Mouse (Mus musculus): Measurements from ENCODE around the gene Fgfr1op2. TPM values are rescaled to one million over a fixed set of nuclear protein-coding genes. Genes with fewer than 3 reads are reported as not detected.

The Fgfr1op2 gene
- total RNA-seq, 2 experiments from 2014 or later = 43.6 to 48.5 TPM

DNA sequence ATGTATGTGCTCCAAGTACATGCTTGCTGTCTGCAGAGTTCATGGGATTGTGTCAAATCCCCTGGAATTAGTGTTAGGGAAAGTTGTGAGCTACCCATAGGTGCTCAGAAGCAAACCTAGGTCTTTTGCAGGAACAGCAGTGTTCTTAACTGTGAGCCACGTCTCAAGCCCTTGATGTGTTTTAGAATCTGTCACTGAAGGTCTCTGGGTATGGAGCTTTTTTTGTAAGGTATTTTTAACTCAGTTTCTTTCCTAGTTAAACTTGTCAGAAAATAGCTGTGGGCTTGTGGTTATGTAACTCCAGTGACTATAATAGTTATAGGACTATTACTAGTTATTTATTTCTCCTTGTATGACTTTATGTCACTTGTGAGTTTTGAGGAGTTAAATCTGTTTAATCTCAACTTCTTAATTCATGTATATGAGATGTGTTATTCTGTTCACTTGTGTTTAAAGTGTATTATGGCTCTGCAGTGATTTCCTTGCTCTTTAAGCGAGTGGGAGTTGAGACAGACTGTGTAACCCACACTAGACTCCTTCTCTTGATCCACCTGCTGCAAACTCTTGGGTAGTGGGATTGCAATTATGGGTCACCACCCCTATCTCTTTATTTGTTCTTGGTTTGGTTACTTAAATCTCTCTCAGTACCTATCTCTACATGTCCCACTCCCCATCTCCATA lies 6.5 kb downstream of the Fgfr1op2 start:
- intact Hi-C loops (cut with DNase I; ENCODE audit: low total_unique reads) = no loop called here
- DNase-seq = no peak

DNA sequence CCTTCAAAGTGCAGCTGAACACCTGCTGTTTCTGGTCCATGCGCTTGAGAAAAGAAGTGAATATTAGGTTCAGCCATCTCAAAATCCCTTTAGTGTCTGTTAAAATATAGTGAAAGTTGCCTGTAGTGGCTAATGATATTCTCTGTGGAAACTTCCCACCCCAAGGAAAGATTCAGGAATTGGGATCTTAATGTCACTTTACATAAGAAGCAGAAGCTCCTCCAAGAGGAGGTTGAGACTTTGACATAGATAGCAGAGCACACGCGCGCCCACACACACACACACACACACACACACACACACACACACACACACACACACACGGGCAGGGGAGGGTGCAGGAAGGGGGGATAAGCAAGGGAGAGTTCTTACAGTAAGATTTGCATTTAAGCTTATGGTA lies 8.1 kb downstream of the Fgfr1op2 start:
- intact Hi-C loops (cut with DNase I; ENCODE audit: low total_unique reads) = no loop called here
- DNase-seq = no peak

DNA sequence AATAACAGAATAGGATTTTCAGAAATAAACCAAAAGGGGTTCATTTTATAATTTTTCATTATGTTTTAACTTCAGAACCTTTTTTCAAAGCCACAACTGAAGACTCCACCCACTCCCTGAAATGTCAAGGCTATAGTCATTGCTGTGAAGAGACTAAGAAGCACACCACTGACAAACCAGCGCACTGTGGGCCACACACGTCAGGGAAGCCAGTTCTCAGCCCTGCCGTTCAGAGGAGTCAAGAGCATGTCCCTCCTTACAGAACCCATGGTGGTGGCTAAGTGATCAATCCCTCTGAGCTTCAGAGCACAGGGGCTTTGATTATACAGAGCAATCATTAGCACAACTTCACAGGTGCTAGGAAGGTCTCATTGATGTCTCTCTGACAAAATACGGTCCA lies 25.6 kb downstream of the Fgfr1op2 start:
- DNase-seq = no peak
- intact Hi-C loops (cut with DNase I; ENCODE audit: low total_unique reads) = no loop called here

DNA sequence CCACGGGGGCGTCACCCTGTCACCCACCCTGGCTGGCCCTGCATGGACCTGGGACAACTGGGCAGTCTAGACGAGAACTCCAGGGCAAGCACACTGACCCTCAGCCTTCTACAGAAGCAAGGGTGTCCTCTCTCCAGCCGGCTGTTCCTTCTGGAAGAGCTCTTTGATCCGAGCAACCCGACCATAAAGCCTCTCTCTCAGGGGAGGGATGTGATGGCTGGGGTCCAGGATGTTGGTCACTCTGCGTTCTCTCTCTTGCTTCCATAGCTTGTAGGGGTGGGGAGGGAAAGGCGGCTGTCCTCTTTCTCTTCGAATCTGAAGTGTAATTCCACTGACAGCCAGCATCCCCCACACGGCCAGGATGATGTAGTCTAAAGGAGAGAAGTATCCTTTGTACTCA lies 26.6 kb downstream of the Fgfr1op2 start:
- intact Hi-C loops (cut with DNase I; ENCODE audit: low total_unique reads) = no loop called here
- DNase-seq = no peak

DNA sequence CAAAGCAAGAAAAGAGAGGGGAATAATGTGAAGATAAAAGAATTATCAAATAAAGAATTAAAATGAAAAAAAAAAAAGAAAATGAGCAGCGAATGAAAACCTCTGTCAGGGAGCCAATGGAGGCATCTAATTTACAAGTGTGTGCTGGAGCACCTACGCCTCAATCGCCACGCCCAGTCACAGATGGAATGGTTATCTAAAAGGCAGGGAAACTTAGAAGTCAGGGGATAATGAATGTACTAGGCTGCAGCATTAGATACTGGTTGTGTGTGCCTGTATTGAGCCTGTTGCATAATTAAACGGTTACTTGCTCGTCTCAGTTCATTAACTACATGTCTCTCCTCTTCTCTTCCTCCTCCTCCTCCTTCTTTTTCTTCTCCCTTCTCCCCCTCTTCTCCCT lies 34.4 kb downstream of the Fgfr1op2 start:
- DNase-seq = no peak
- intact Hi-C loops (cut with DNase I; ENCODE audit: low total_unique reads) = no loop called here

DNA sequence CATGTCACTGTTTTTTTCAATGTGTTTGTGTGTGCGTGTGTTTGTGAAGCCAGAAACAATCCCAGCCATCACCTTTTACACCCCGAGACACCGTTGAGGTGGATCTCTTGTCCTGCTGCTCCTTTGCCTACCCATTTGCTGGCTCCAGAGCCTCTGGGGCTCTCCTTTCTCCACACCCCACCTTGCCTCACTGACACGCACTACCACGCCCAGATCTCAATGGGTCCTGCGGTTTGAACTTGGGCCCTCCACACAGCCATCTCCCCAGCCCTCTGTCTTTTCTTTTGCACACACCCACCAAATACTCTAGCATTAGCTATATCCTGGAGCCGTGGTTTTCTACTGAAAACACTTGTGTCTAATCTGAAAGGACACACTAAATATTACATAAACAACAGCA lies 34.9 kb downstream of the Fgfr1op2 start:
- intact Hi-C loops (cut with DNase I; ENCODE audit: low total_unique reads) = no loop called here
- DNase-seq = no peak

DNA sequence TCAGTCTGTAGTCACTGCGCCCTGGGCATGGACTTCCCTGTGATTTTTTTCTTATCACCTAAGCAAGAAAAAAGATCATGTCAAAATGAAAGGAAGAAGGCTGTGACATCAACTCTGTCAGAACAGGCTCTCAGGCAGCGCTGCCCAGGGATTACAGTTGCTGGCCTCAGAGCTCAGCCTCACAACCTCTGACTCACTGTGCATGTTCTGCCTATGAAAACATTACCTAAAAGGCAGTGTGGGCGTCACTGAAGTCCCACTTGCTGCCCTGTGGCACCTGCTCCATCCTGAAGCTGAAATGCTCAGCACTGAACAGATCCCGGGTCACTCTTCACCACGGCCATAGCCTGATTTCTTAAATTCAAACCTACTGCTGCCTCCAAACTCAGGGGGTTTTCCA lies 35.7 kb downstream of the Fgfr1op2 start:
- no peak for DNase-seq

DNA sequence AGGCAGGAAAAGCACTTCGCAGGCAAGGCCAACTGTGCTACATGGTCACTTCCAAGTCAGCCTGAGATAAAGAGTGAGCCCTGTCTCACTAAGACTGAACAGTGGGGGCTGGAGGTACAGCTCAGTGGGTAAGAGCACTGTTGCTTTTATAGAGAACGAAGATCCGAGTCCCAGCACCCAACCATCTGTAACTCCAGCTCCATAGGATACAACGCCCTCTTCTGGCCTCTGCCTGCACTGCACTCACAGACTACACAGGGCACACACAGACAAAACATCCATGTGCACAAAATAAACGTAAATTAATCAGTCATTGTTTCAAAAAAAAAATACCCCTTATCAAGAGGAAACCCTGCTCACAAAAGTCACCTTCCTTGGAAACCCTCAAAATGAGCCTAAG lies 36.9 kb downstream of the Fgfr1op2 start:
- intact Hi-C loops (cut with DNase I; ENCODE audit: low total_unique reads) = no loop called here
- no peak for DNase-seq

More for the DNA sequence above, 35.7 kb downstream of the Fgfr1op2 start:
- intact Hi-C loops (cut with DNase I; ENCODE audit: low total_unique reads) = no loop called here

DNA sequence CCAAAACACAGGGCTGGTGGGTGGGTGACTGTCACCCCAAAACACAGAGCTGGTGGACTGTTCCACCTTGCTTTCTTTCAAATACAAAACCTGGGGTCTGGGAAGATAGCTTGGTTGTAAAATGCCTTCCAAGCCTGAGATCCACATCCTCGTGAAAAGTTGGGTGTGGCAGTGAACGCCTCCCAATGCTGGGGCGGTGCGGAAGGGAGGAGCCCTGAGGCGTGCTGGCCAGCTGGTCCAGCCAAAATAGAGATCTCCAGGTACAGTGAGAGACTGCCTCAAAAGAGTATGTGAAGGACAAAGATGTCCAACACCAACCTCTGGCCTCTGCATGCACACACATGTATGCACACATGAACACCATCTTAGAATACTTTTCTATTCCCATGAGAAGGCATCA lies 37.5 kb downstream of the Fgfr1op2 start:
- DNase-seq = no peak
- intact Hi-C loops (cut with DNase I; ENCODE audit: low total_unique reads) = no loop called here

DNA sequence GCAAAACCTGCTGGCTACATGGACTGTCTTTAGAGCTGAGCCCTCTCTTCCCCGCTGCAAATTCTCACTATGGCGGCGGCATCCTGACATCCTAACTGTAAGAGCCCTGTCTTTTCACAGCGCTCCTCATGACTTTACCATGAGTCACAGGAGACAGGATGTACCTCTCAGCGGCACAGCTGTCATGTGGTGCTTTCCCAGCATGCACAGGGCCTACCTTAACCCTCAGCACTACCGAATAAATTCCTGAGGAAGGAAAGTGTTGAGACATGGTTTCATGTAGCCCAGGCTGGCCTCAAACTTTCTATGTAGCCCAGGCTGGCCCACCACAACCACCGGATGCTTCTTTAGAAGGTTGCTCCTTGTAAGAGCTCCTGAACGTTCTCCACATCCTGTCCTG lies 38.9 kb downstream of the Fgfr1op2 start:
- intact Hi-C loops (cut with DNase I; ENCODE audit: low total_unique reads) = no loop called here
- no peak for DNase-seq

DNA sequence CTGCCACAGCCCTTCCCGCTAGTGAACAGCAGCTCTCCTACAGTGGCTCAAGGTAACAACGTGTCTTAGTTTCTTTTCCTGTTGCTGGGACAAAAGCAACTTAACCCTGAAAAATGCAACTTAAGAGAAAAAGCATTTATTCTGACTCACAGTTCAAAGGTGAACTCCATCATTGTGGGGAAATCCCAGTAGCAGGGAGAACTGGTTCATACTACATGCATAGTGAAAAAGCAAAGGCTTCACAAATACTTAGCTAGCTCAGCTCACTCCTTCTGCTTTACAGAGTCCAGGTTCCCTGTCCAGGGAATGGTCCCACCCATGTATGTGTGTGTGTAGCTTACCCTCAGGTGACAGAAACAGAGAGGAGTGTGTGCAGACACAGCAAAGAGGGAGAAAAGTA lies 39.7 kb downstream of the Fgfr1op2 start:
- intact Hi-C loops (cut with DNase I; ENCODE audit: low total_unique reads) = no loop called here
- DNase-seq = no peak

DNA sequence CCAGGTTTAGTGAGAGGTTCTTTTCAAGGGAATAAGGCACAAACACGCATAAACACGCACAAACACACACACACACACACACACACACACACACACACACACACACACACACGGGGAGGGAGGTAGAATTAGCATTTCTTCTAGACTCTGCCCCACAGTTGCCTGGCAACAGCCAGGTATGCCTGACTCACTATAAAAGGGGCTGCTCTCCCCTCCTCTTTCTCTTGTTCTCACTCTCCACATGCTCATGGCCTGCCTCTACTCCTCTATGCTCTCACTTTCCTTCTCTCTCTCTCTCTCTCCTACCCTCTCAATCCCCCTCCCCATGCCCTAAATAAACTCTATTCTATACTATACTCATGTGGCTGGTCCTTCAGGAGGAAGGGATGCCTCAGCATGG lies 51.1 kb downstream of the Fgfr1op2 start:
- intact Hi-C loops (cut with DNase I; ENCODE audit: low total_unique reads) = no loop called here
- no peak for DNase-seq

DNA sequence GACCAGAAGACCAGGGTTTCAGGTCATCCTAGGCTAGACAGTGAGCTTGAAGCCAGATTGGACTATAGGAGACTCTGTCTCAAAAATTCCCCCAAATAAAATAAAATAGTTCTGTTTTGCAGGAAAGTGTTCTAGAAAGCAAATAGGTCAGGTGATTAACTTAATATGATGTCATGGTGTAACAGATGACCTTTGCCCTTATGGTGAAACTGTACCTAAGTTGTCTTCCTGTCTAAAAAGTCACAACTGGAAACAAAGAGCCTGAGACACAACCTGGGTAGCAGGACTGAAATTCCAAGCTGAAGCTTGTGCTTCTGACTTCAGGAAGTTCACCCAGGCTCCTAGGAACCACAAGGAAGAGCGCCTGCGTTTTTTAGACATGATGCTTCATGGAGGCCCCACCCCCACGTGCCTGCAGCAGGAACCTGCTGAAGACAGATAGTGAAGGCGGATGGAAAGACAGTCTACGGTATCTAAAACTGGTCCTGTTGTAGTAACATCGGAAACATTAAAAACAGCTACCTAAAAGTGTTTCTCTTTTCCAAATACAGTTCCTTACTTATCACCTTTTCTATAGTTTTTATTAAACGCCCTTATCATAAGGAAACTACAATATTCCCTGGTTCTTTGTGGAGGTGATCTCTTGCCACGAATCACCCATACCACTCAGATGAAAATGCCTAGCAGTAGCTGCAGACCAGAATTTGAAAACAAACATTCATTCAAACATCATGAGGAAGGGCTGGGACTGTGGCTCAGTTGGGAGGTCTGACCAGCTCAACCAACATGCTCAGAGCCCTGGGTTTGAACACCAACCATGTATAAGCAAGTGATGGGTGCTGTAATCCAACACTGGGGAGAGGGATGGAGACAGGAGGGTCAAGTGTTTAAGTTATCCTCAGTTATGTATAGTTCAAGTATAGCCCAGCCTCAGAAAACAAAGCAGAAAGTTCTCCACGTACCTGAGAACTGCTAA lies 53.1 kb downstream of the Fgfr1op2 start:
- DNase-seq = no peak
- intact Hi-C loops (cut with DNase I; ENCODE audit: low total_unique reads) = no loop called here

DNA sequence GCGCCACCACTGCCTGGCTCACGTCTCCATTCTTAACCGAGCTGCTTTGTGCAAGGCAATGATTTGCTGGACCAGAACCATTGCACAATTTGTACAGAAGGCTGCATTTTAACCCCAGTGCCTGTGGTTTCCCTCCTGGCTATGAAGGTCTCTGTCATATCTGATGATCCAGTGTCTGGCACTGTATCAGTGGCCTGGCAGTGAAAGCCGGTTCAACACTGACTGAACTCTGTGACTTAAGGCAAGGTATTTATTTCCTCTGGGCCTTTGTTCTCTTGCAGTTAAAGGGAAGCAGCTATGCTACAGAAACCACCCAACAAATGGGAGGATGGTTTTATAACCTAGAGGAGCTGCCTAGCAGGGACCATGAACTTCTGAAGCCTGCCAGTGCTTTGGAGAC lies 54.0 kb downstream of the Fgfr1op2 start:
- intact Hi-C loops (cut with DNase I; ENCODE audit: low total_unique reads) = no loop called here
- no peak for DNase-seq

DNA sequence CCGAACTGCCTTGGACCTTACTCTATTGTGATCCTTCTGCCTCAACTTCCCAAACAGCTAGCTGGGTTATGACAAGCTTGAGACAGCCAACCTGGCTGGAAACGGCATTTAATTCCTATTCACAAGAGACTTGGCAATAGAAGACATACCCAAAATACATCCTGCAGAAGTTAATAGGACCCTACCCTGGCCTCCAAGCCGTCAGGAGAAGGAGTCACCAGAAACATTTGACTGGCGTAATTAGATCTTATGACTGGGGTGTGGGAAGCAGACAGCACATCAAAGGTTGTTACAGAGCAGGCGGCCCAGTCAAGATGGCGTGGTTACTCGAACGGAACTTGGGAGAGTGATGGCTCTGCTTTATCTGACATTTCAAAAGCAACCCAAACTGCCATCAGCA lies 54.8 kb downstream of the Fgfr1op2 start:
- intact Hi-C loops (cut with DNase I; ENCODE audit: low total_unique reads) = no loop called here
- DNase-seq = no peak

DNA sequence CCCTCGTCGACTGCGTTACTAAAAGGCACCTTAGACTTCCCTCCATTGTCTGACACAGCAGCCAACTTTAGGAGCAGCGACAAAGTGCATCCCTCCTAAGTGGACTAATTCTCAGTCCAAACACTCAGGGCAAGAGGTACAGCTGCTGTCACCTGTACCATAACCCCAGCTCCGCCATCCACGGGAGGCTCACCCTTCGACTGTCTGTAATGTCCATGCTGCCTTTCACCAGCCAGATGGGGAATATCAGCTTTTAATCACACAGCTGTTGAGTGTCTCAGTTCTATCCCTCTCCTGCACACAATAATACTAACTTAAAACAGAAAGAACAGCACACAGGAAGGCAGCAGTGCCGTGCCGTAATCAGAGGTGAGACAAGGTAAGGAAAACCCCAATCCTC lies 55.4 kb downstream of the Fgfr1op2 start:
- intact Hi-C loops (cut with DNase I; ENCODE audit: low total_unique reads) = no loop called here
- DNase-seq = no peak

DNA sequence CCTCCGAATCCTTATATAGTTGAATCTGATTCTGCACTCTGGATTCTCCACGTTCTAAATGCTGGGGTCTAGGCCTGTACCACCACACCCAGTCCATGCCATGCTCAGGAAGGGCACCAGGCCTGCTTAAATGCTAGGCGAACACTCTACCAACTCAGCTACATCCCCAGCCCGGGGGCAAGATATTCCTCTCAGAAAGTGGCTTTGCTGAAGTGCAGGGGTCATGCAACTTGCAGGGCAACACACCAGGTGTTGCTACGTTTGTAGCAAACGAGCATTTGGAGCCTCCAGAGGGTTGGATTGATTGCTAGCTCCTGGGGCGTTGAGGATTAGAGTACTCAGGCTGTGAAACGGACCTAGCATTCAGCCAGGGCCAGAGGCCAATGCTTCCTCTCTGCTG lies 56.1 kb downstream of the Fgfr1op2 start:
- DNase-seq = no peak
- intact Hi-C loops (cut with DNase I; ENCODE audit: low total_unique reads) = no loop called here

DNA sequence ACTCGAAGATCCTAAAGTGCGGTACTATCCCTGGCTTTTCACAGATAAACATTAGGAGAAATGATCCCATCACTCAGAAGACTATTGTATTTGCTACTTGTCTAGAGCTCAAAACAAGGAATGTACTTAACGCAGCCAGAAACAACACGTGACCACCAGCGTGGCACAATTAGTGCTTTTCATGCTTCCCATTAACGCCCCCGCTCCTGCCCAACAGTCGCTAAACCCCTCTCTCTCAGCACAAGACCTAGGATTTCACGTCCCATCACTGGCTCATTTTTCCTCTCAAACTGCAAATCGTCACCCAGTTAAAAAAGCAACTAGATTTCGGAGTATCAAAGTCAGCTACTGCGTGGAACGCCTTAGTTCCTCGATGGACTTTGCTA lies 56.6 kb downstream of the Fgfr1op2 start:
- no peak for DNase-seq
- intact Hi-C loops (cut with DNase I; ENCODE audit: low total_unique reads) = no loop called here

DNA sequence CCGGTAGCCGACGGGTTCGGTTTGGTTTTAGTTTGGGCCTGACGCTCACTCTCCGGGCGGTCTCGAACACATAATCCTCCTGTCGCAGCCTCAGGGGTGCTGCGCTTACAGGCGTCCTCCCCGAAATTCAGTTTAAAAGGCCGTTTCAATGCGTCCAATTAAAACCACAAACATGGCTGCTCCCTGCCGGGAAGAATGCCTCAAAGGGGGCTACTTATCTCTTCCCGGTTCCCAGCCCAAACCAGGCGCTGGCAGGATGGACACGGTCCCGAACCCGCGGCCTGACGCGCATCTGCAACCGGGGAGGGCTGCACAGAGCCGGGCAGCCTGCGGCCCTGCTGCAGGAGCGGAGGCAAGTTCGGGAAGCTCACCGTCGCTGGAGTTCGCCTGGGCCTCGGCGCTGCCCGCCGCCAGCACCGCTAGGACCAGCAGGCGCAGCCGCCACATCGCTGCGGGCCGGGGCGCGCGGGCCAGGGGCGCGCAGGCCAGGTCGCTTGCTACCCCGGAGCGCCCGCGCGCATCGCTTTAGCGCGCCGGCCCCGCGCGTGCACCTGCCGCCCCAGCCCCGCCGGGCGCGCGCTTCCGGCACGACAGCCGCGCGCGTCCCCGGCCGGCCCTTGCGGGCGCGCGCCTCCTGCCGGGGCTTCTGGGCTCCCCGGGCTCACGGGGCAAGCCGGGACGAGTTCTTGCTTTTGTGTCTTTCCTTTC lies 57.2 kb downstream of the Fgfr1op2 start:
- peak; percentile 83 for DNase-seq
- intact Hi-C loops (cut with DNase I; ENCODE audit: low total_unique reads) = no loop called here

DNA sequence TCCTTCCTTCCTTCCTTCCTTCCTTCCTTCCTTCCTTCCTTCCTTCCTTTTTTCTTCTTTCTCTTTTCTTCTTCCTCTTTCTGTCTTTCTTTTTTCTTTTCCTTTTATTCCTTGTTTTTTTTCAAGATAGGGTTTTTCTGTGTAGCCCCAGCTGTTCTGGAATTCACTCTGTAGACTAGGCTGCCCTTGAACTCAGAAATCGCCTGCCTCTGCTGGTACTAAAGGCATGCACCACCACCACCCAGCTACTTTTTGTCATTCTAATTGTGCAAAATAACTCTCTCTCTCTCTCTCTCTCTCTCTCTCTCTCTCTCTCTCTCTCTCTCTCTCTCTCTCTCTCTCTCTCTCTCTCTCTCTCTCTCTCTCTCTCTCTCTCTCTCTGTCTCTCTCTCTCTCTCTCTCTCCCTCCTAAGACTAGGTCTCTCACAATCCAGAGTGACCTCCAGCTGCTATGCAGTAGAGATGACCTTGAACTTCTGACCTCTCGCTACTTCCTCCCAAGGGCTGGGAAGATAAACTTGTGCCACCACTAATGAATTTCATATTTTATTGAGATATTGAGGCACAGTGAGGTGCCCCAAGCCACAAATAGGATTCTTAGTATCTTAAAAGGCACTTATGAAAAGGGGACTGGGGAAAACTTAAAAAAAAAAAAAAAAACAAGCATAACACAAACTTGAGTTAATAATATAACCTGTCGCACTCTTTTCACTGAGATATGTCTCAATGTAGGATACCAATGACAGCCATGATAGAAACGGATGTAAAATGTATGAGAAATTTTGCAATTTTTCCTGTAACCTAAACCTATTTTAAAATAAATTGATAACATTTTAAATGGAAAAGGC lies 58.0 kb downstream of the Fgfr1op2 start:
- DNase-seq = no peak
- intact Hi-C loops (cut with DNase I; ENCODE audit: low total_unique reads) = no loop called here
